Mouse (Mus musculus) ES-E14 (cell line): ENCODE data around the gene Wnk1. TPM values are rescaled to one million over a fixed set of nuclear protein-coding genes. Genes with fewer than 3 reads are reported as not detected.
A peak's percentile ranks its signal among the peaks of the same experiment; 100 is the strongest.

Source experiments
- DNase-seq: peaks from one replicate; pipeline ENCODE4 v3.0.0-alpha.2; 2013; ENCODE audit warnings: low read depth, low spot score
- H3K27ac ChIP-seq: 2 replicates; pipeline ENCODE4 v1.5.1; 2012; ENCODE audit warnings: low read depth, mild to moderate bottlenecking, low read length, moderate library complexity, mixed read lengths; ENCODE audit not compliant: poor library complexity, insufficient read depth, severe bottlenecking
- H3K36me3 ChIP-seq: 2 replicates; pipeline ENCODE4 v1.6.1; 2012; ENCODE audit warnings: mild to moderate bottlenecking, low read length, moderate library complexity, mixed read lengths; ENCODE audit not compliant: control insufficient read depth, poor library complexity, insufficient read depth, severe bottlenecking
- H3K4me1 ChIP-seq, 2 experiments: fragments of 150-350 bp in 1 of 2; sonication (generic) in 1 of 2; 2 replicates each; pipeline ENCODE4 v1.6.1; 2012; ENCODE audit warnings: low read length in 2 of 2, mild to moderate bottlenecking in 1 of 2, mixed read lengths in 1 of 2; ENCODE audit not compliant: control insufficient read depth in 2 of 2, insufficient read depth in 2 of 2, poor library complexity in 1 of 2
- H3K4me3 ChIP-seq, 2 experiments: fragments of 150-350 bp in 1 of 2; sonication (generic) in 1 of 2; 2 replicates each; pipeline ENCODE4 v1.5.1; 2012; ENCODE audit warnings: low read length in 2 of 2, low read depth in 1 of 2, mild to moderate bottlenecking in 1 of 2, mixed read lengths in 1 of 2; ENCODE audit not compliant: insufficient read depth in 1 of 2, poor library complexity in 1 of 2, severe bottlenecking in 1 of 2
- H3K9ac ChIP-seq: 2 replicates; pipeline ENCODE4 v1.6.1; 2012; ENCODE audit warnings: low read depth, mild to moderate bottlenecking, low read length, mixed read lengths; ENCODE audit not compliant: poor library complexity, insufficient read depth, severe bottlenecking
- H3K9me3 ChIP-seq: fragments of 150-350 bp; sonication (generic); 2 replicates; pipeline ENCODE4 v1.6.1; 2012; ENCODE audit warnings: low read depth, mild to moderate bottlenecking, low read length; ENCODE audit not compliant: control insufficient read depth, insufficient read depth
- CHD2 ChIP-seq: IDR thresholded peaks from 2 replicates; pipeline ENCODE4 v1.6.1; 2014; ENCODE audit warnings: mild to moderate bottlenecking, low read depth, low read length, inconsistent platforms
- HCFC1 ChIP-seq: IDR thresholded peaks from 2 replicates; pipeline ENCODE4 v1.6.1; 2012; ENCODE audit warnings: low read length, inconsistent platforms, borderline replicate concordance; ENCODE audit not compliant: insufficient read depth
- MAFK ChIP-seq: IDR thresholded peaks from 2 replicates; pipeline ENCODE4 v1.6.1; 2014; ENCODE audit warnings: mild to moderate bottlenecking, low read depth, low read length, inconsistent platforms; ENCODE audit not compliant: insufficient read depth
- ZC3H11A ChIP-seq: IDR thresholded peaks from 2 replicates; pipeline ENCODE4 v1.6.1; 2012; ENCODE audit warnings: low read depth, mild to moderate bottlenecking, inconsistent platforms, low read length, borderline replicate concordance
- ZNF384 ChIP-seq: IDR thresholded peaks from 2 replicates; pipeline ENCODE4 v1.6.1; 2012; ENCODE audit warnings: low read depth, low read length, inconsistent platforms
- in situ Hi-C, 2 experiments: fragments of 600-800 bp; cut with MboI; formaldehyde crosslinking; loops; one replicate each; pipeline ENCODE4 v1.15.1; 2025; ENCODE audit warnings: low sequenced_read_pairs in 2 of 2, inconsistent platforms in 1 of 2; ENCODE audit not compliant: unreplicated experiment in 2 of 2
- total RNA-seq: library from RNA; depleted of rRNA; stranded (reverse); fragments of 300-350 nt; gene quantifications from 2 replicates; pipeline ENCODE4 v1.2.3, GENCODE M21; 2012

The Wnk1 gene
- total RNA-seq, 1 experiment: 165 TPM

GRCm38 (mm10) chr6:119912046-119912445 is 126.4 kb downstream of the Wnk1 start:
- in situ Hi-C loops: loop anchor here (25.0 kb wide), 1 partner anchor 425 kb away; the partner anchor contains the start of gene Fbxl14 (in 2 of the 2)
- TF ChIP-seq MAFK (no peak), ZNF384 (no peak), HCFC1 (no peak), ZC3H11A (no peak)
- H3K9ac ChIP-seq: no peak overlapping the region
- H3K36me3 ChIP-seq: peaks cover 25% of the 10 kb centered on the region; the same call in 1 of the 2 replicates
- no peak overlapping the region for H3K27ac ChIP-seq
- DNase-seq: no peak
- no peak overlapping the region for H3K4me3 ChIP-seq
- no peaks in the 10 kb centered on the region for H3K9me3 ChIP-seq
- H3K4me1 ChIP-seq: no peaks in the 10 kb centered on the region

- in situ Hi-C loops: loop anchor here (25.0 kb wide), 1 partner anchor 418 kb away; the partner anchor contains the start of gene Fbxl14 (in 2 of the 2)
These were observed 133.0 kb downstream of the Wnk1 start for GRCm38 (mm10) chr6:119905461-119905860.

GRCm38 (mm10) chr6:119903081-119903789 is 135.2 kb downstream of the Wnk1 start:
- Histone ChIP-seq H3K4me1 (no peaks in the 10 kb centered on the region), H3K9me3 (no peaks in the 10 kb centered on the region), H3K27ac (no peak overlapping the region), H3K9ac (peak overlapping the region; percentile 94), H3K4me3 (peak overlapping the region; percentile 86 to 88), H3K36me3 (peaks cover 3% of the 10 kb centered on the region; the same call in 1 of the 2 replicates)
- no peak for TF ChIP-seq ZNF384
- TF ChIP-seq ZC3H11A: no peak
- TF ChIP-seq HCFC1: no peak
- no peak for TF ChIP-seq CHD2
- no peak for TF ChIP-seq MAFK
- no peak for DNase-seq
- in situ Hi-C loops: loop anchor here (25.0 kb wide), 1 partner anchor 416 kb away; the partner anchor contains the start of gene Fbxl14 (in 2 of the 2)

More at GRCm38 (mm10) chr6:119905461-119905860, 133.0 kb downstream of the Wnk1 start:
- DNase-seq: no peak
- no peak for TF ChIP-seq ZC3H11A
- TF ChIP-seq HCFC1: no peak
- no peak for TF ChIP-seq MAFK
- no peak for TF ChIP-seq ZNF384
- no peak for TF ChIP-seq CHD2
- Histone ChIP-seq H3K9me3 (no peaks in the 10 kb centered on the region), H3K9ac (no peak overlapping the region), H3K4me3 (no peak overlapping the region), H3K27ac (no peak overlapping the region), H3K4me1 (no peaks in the 10 kb centered on the region), H3K36me3 (peaks cover 3% of the 10 kb centered on the region; the same call in 1 of the 2 replicates)

- DNase-seq: peak; percentile 88
- in situ Hi-C loops: loop anchor here (25.0 kb wide), 1 partner anchor 415 kb away; the partner anchor contains the start of gene Fbxl14 (in 2 of the 2)
- H3K27ac ChIP-seq: no peak within 1 kb of the TSS
- peak within 1 kb of the TSS; percentile 86 to 88 for H3K4me3 ChIP-seq
- H3K9me3 ChIP-seq: no peaks in the 10 kb centered on the region
- no peaks in the 10 kb centered on the region for H3K4me1 ChIP-seq
- peak within 1 kb of the TSS; percentile 94 for H3K9ac ChIP-seq
- peak; percentile 50; the same call in 1 of the 2 replicates for TF ChIP-seq HCFC1
- no peak for TF ChIP-seq ZNF384
- TF ChIP-seq MAFK: no peak
- no peak for TF ChIP-seq CHD2
- TF ChIP-seq ZC3H11A: no peak
- no peaks in the 10 kb centered on the region for H3K36me3 ChIP-seq
These were observed 136.0 kb downstream of the Wnk1 start, which contains the start of gene Rad52 for GRCm38 (mm10) chr6:119902204-119903080. Gene Rad52 (plus strand): TSS chr6:119902698.
